Mouse (Mus musculus): ENCODE measurements around the gene Grm7.

DNA sequence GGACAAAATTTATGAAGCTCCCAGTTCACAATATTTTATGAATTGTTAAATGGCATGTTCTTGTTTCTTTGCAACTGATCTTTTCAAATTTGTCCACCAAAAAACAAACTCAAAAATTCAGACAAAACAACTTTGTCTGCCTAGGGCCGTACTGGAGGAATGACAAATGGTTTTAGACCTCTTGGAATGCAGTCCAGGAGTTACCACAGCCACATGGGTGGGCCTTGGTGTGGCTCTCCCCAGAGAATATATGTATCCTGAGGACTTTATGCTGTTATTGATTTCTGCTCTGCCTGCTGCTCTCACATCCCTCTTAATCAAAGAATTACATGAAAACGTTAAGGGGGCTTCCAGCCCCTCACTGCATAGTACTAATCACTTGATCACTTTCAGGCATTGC lies 400.5 kb downstream of the Grm7 start:
- TF ChIP-seq CTCF (conservative IDR thresholded peaks at IDR 0.05; ENCODE audit: insufficient read depth, insufficient read length, low read depth, low read length) (no peak), POLR2A (IDR thresholded peaks at IDR 0.05; ENCODE audit: low read depth, low read length) (no peak)
